8 mouse cellular contexts compared by ENCODE assay signal in the genomic region with DNA sequence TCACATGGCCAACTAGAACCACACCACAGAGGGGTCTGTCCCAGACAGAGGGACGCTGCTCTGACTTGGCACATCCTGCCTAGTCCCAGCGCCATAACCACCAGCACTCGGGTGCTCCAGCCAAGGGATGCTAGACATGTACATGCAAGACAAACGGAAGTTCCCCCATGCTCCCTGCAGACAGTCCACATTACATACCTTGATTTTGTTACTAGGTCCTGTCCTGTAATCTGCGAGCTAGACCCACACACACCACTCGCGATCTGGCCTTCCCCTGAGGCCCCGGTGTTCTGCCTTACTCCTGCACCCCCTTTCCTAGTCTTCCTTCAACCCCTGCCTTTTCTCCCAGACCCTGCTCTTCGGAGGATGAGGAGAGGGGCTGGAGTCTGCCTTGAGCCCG. TPM values are rescaled to one million over a fixed set of nuclear protein-coding genes. Genes with fewer than 3 reads are reported as not detected.
DNase-seq lines count a peak whose midpoint lies in the region; ATAC-seq and TF ChIP-seq lines count a peak whose summit lies in the region.

No protein-coding gene starts in this region.

- 2% methylated on average over 10 of the region's 10 CpGs for WGBS in bone marrow, adult 2 months
- WGBS in intestine, embryonic 14.5 days, result 31% methylated on average over 10 of the region's 10 CpGs

- intact Hi-C loops in left cerebral cortex, adult 2 months (cut with DNase I), result loop anchor here (5.0 kb wide), 1 partner anchor 54 kb away; a partner anchor contains a TSS

- H3K4me1 ChIP-seq in bone marrow, adult 2 months (ENCODE audit: control insufficient read depth, insufficient read depth, low read length), result peaks cover 2% of the 10 kb centered on the region
- peaks cover 23% of the 10 kb centered on the region for H3K4me1 ChIP-seq in intestine, embryonic 14.5 days (replicated peaks; ENCODE audit: control insufficient read depth, insufficient read depth, low read length)

- H3K4me3 ChIP-seq in left cerebral cortex, adult 2 months, result peak overlapping the region; percentile 51
- peak overlapping the region; percentile 72 for H3K4me3 ChIP-seq in bone marrow, adult 2 months (replicated peaks; ENCODE audit: control insufficient read depth, low read depth, low read length)
- peak overlapping the region; percentile 79 for H3K4me3 ChIP-seq in intestine, embryonic 14.5 days (ENCODE audit: low read depth, low read length)

- no peak for TF ChIP-seq POLR2A in bone marrow, adult 2 months (IDR thresholded peaks at IDR 0.05; ENCODE audit: borderline replicate concordance, control insufficient read depth, low read depth, low read length)

- H3K4me2 ChIP-seq in intestine, embryonic 14.5 days (ENCODE audit: low read length), result peak overlapping the region; percentile 84

- ATAC-seq in intestine, embryonic 14.5 days (replicated peaks; ENCODE audit: low FRiP score, low TSS enrichment, low read depth), result peak; percentile 4

- DNase-seq in left cerebral cortex, adult 2 months (ENCODE audit: extremely low spot score in 1 of 2, low spot score in 2 of 2), result no peak
- DNase-seq in left cerebral cortex, adult 8-10 months (ENCODE audit: low spot score in 2 of 2), result no peak
- DNase-seq in intestine, embryonic 14.5 days (ENCODE audit: low spot score), result no peak
- peak; percentile 29 to 39 for DNase-seq in natural killer cell, adult 2 months (ENCODE audit: low spot score in 2 of 2)
- no peak for DNase-seq in urinary bladder, postnatal 25 days (ENCODE audit: low spot score)
- no peak for DNase-seq in embryo, embryonic 10 days (ENCODE audit: low spot score)
- no peak for DNase-seq in gastrocnemius, adult 8-10 months (ENCODE audit: low spot score in 2 of 2)

- H3K9me3 ChIP-seq in intestine, embryonic 14.5 days (ENCODE audit: control insufficient read depth, low read length), result no peaks in the 10 kb centered on the region

- no peak for TF ChIP-seq CTCF in left cerebral cortex, adult 2 months (IDR thresholded peaks at IDR 0.05)
- TF ChIP-seq CTCF in bone marrow, adult 2 months (IDR thresholded peaks at IDR 0.05; ENCODE audit: control insufficient read depth, insufficient read depth, low read length), result no peak

- peak overlapping the region; percentile 26; the same call in 1 of the 2 replicates for H3K27ac ChIP-seq in left cerebral cortex, adult 2 months
- peak overlapping the region; percentile 83 for H3K27ac ChIP-seq in bone marrow, adult 2 months (ENCODE audit: control insufficient read depth, insufficient read depth, low read depth, low read length, poor library complexity)
- H3K27ac ChIP-seq in intestine, embryonic 14.5 days (ENCODE audit: low read depth), result peak overlapping the region; percentile 59; the same call in 1 of the 2 replicates

- H3K9ac ChIP-seq in intestine, embryonic 14.5 days (ENCODE audit: low read length), result peak overlapping the region; percentile 65

- peaks cover 59% of the 10 kb centered on the region for H3K36me3 ChIP-seq in intestine, embryonic 14.5 days (ENCODE audit: control insufficient read depth, insufficient read depth, low read length)

- H3K27me3 ChIP-seq in intestine, embryonic 14.5 days (replicated peaks; ENCODE audit: control insufficient read depth, insufficient read depth, low read length), result no peaks in the 10 kb centered on the region

RNA-seq across cellular contexts. Expression of a gene that starts 0.6 kb away (rescaled TPM):
- total RNA-seq in left cerebral cortex, adult 2 months (2021), result 10 to 100 TPM; 14.9 to 20.1 TPM
- total RNA-seq in left cerebral cortex, adult 8-10 months (2022), result 10 to 100 TPM; 14.9 to 26.1 (median 21.5) TPM
- polyA plus RNA-seq in bone marrow, adult 2 months (2011; ENCODE audit: insufficient read depth, insufficient read length, low replicate concordance, missing spikeins), result 116 and 292 TPM in 2 replicates
- polyA plus RNA-seq in intestine, embryonic 14.5 days (2014; fragmentation: Nextera tagmentation; extraction: Ambion mirVana), result 34.8 and 40.5 TPM in 2 replicates
- 1 to 10 TPM; 2.2 to 5.1 (median 3.0) TPM for total RNA-seq in gastrocnemius, adult 8-10 months (2022)

RNA-seq across cellular contexts. Expression of a gene that starts 6.2 kb away (rescaled TPM):
- total RNA-seq in left cerebral cortex, adult 2 months (2021), result 100 to 1,000 TPM; 129 to 133 TPM
- 100 to 1,000 TPM; 136 to 159 (median 145) TPM for total RNA-seq in left cerebral cortex, adult 8-10 months (2022)
- polyA plus RNA-seq in bone marrow, adult 2 months (2011; ENCODE audit: insufficient read depth, insufficient read length, low replicate concordance, missing spikeins), result 41.6 and 58.3 TPM in 2 replicates
- 374 and 390 TPM in 2 replicates for polyA plus RNA-seq in intestine, embryonic 14.5 days (2014; fragmentation: Nextera tagmentation; extraction: Ambion mirVana)
- 100 to 1,000 TPM; 222 to 255 (median 235) TPM for total RNA-seq in gastrocnemius, adult 8-10 months (2022)

RNA-seq across cellular contexts. Expression of a gene that starts 23.3 kb away (rescaled TPM):
- 1 to 10 TPM; 2.3 to 3.3 TPM for total RNA-seq in left cerebral cortex, adult 2 months (2021)
- total RNA-seq in left cerebral cortex, adult 8-10 months (2022), result 1 to 10 TPM; 3.4 to 5.5 (median 5.1) TPM
- polyA plus RNA-seq in bone marrow, adult 2 months (2011; ENCODE audit: insufficient read depth, insufficient read length, low replicate concordance, missing spikeins), result 12.7 and 47.1 TPM in 2 replicates
- polyA plus RNA-seq in intestine, embryonic 14.5 days (2014; fragmentation: Nextera tagmentation; extraction: Ambion mirVana), result 1.9 and 2.3 TPM in 2 replicates
- total RNA-seq in gastrocnemius, adult 8-10 months (2022), result 1 to 10 TPM; 1.0 to 2.6 (median 1.3) TPM

RNA-seq across cellular contexts. Expression of a gene that starts 28.7 kb away (rescaled TPM):
- total RNA-seq in left cerebral cortex, adult 2 months (2021), result 10 to 100 TPM; 12.9 to 16.3 TPM
- total RNA-seq in left cerebral cortex, adult 8-10 months (2022), result 10 to 100 TPM; 13.4 to 30.8 (median 20.0) TPM
- polyA plus RNA-seq in bone marrow, adult 2 months (2011; ENCODE audit: insufficient read depth, insufficient read length, low replicate concordance, missing spikeins), result 80.1 and 177 TPM in 2 replicates
- polyA plus RNA-seq in intestine, embryonic 14.5 days (2014; fragmentation: Nextera tagmentation; extraction: Ambion mirVana), result 14.4 and 16.0 TPM in 2 replicates
- 1 to 10 TPM; 3.2 to 4.5 (median 3.5) TPM for total RNA-seq in gastrocnemius, adult 8-10 months (2022)

RNA-seq across cellular contexts. Expression of a gene that starts 52.1 kb away (rescaled TPM):
- under 1 TPM in 1 of 2 experiments, not detected in 1; 0.11 TPM for total RNA-seq in left cerebral cortex, adult 2 months (2021)
- under 1 TPM in 2 of 4 experiments, not detected in 2; 0.44 to 0.50 TPM for total RNA-seq in left cerebral cortex, adult 8-10 months (2022)
- 1.6 and 4.4 TPM in 2 replicates for polyA plus RNA-seq in bone marrow, adult 2 months (2011; ENCODE audit: insufficient read depth, insufficient read length, low replicate concordance, missing spikeins)
- polyA plus RNA-seq in intestine, embryonic 14.5 days (2014; fragmentation: Nextera tagmentation; extraction: Ambion mirVana), result not detected in 2 replicates
- not detected for total RNA-seq in gastrocnemius, adult 8-10 months (2022)

Comparison
In these comparisons a context has a peak if more than half of its experiments do, and no peak if none do; other contexts are left out.
1. DNase-seq: peak in natural killer cell, adult 2 months (2 of 2); none in left cerebral cortex, adult 2 months (0 of 2), left cerebral cortex, adult 8-10 months (0 of 2), intestine, embryonic 14.5 days (single experiment), urinary bladder, postnatal 25 days (single experiment), embryo, embryonic 10 days (single experiment) and gastrocnemius, adult 8-10 months (0 of 2).
2. H3K27ac ChIP-seq: peak in every context shown above with its lines; median percentile 83 in bone marrow, adult 2 months; 59 in intestine, embryonic 14.5 days; 26 in left cerebral cortex, adult 2 months.
3. Peak in every context shown above with its lines, with median percentiles within 50 percentile points of each other: H3K4me3 ChIP-seq.